Mouse (Mus musculus) neutrophil, adult 65 days (primary cell): ENCODE data around the gene Tceal1. TPM values are rescaled to one million over a fixed set of nuclear protein-coding genes. Genes with fewer than 3 reads are reported as not detected.

Experiments
- total RNA-seq: library from RNA; stranded (reverse); gene quantifications from 2 replicates; pipeline ENCODE4 v1.2.4, GENCODE M21; 2023

The Tceal1 gene
- total RNA-seq = not detected in 2 replicates

DNA sequence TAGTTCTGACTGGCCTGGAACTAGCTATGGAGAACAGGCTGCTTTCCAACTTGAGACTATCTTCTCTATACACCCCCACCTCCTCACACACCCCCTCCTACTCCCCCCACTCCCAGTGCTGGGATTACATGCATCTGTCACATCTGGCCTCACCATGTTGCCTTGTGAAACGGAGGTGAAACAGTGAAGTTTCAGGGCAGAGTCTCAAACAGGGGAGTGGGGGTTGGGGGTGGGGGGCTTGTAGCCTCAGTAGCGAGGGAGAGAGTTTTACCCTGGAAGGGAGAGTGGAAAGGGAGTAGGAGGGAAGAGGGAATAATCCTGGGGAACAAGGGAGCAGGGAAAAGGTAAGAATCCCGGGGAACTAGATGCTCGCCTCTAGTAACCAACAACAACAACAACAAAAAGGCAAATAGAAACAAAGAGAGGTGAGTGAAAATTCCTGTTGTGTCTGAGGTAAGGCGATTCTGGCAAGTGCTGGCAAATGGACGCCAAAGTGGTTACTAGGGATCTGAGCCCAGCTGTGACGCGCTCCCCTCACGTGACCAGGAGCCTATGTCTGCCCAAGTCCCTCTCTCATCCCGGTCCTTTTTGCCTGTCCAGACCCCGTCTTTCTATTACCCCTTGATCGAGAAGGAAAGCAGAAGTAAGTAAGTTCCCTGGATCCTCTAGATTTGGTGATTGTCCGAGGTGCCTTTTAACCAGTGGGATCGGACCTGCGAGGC is at the start of gene Tceal1:
Gene Tceal1 (plus strand): TSS at position 537 of the 722 bp plus-strand sequence.

DNA sequence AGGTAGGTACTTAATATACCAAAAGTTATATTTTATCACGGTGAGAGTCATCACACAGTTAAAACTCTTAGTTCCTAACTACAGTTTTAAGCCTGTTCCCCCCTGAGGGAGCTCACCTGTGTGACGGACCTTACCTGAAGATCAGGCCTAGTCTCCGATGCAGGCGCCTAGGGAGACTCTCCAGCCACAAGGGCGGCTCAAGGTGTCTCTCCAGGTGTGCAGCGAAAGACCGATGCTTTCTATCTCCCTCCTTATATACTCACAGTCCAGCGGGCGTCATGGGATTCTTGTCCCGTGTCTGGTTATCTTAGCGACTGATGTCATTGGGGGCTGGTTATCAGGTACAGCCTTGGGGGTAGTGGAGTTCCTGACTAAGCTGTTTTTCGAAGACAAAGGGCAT is 35.7 kb downstream of the Tceal1 start, which contains the start of gene Morf4l2:
Gene Morf4l2 (minus strand): TSS at position 232 of the 400 bp plus-strand sequence.

Other genes starting within 250 kb of the Tceal1 start
- gene Kir3dl1, start 190.0 kb upstream of the Tceal1 start, total RNA-seq = not detected in 2 replicates
- gene Kir3dl2, start 163.9 kb upstream of the Tceal1 start, total RNA-seq = not detected in 2 replicates
- gene Tceal3, start 117.1 kb upstream of the Tceal1 start, total RNA-seq = not detected in 2 replicates
- 84.9 and 125 TPM in 2 replicates for gene Morf4l2, start 35.7 kb downstream of the Tceal1 start, total RNA-seq
- not detected in 2 replicates for gene Glra4, start 72.2 kb downstream of the Tceal1 start, total RNA-seq
- gene Plp1, start 114.7 kb downstream of the Tceal1 start, total RNA-seq = 0.43 and 0.47 TPM in 2 replicates
- gene Rab9b, start 160.8 kb downstream of the Tceal1 start, total RNA-seq = not detected in 2 replicates
- gene H2bfm, start 219.3 kb downstream of the Tceal1 start, total RNA-seq = not detected in 2 replicates